Mouse (Mus musculus) lung, adult 2 months (tissue): ENCODE data around the gene Ttf1. TPM values are rescaled to one million over a fixed set of nuclear protein-coding genes. Genes with fewer than 3 reads are reported as not detected.
A peak's percentile ranks its signal among the peaks of the same experiment; 100 is the strongest.

Experiments
- DNase-seq: peaks from one replicate; pipeline ENCODE4 v3.0.0; 2022
- H3K4me1 ChIP-seq: fragments of 200-500 bp; 2 replicates; pipeline ENCODE4 v1.6.1; 2011; ENCODE audit warnings: low read length; ENCODE audit not compliant: control insufficient read depth, insufficient read depth
- H3K4me3 ChIP-seq: fragments of 200-500 bp; replicated peaks from 2 replicates; pipeline ENCODE3; 2011; ENCODE audit warnings: low read depth, mild to moderate bottlenecking, control low read depth, low read length; ENCODE audit errors: extremely low read depth
- CTCF ChIP-seq: fragments of 200-500 bp; IDR thresholded peaks from 2 replicates; pipeline ENCODE4 v1.5.1; 2011; ENCODE audit warnings: mild to moderate bottlenecking, low read length, control low read depth; ENCODE audit not compliant: insufficient read depth
- POLR2A ChIP-seq: fragments of 200-500 bp; IDR thresholded peaks from 2 replicates; pipeline ENCODE4 v1.6.1; 2011; ENCODE audit warnings: low read depth, mild to moderate bottlenecking, control low read depth, low read length, borderline replicate concordance; ENCODE audit errors: extremely low read depth
- WGBS: fragments of 180-500 bp; shearing (Covaris S2); methylation state at CpG from one replicate; pipeline ENCODE4 v1.1.7; 2018; 5-methylcytosine and 5-hydroxymethylcytosine counted together
- polyA plus RNA-seq: library from polyadenylated mRNA; depleted of rRNA; stranded (reverse); fragments of >200 nt; gene quantifications from 2 replicates; pipeline ENCODE4 v1.2.3, GENCODE M21; 2012

Ttf1 gene
- polyA plus RNA-seq, 1 experiment, result 7.2 TPM

DNA sequence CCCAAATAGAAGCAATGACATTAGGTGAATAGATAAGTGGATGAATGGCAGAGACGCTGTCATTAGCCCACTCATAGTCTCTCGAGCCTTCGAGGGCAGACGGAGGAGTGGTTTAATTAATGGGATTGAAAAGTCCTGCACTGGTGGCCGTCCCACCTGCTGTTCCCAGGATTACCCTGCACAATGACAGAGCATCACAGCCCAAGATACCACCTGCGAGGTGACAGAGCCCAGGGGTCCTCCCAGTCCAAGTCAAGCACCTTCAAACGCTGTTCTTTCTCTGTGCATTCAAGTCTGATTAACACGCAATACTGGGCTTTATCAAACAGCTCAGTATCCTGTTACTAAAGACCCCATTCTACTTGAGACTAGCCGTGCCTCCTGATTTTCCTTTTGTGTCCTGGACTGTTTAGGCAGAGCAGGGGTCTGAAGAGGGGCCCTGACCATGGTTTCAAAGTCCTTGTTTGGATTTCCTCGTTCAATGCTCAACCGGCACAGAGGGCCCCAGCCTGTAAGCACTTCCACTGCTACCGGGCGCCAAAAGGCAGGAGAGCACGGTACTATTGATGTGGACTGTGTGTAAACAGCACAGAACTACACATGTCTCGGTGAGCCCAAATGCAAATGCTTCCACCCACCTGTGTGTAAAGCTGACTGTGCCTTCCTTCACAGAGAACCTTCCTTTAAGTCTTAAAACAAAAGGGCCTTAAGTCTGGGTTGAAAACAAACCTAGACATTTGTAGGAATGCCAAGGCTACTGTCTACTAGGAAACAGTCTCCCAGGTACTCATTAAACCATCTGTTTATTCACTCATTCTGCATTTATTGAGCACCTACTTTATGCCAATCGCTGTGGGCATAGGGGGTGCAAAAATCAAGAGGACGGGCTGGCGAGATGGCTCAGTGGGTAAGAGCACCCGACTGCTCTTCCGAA lies 25.3 kb upstream of the Ttf1 start:
- H3K4me1 ChIP-seq, result no peaks in the 10 kb centered on the region; the same call in 1 of the 2 replicates
- TF ChIP-seq CTCF (no peak), POLR2A (no peak)
- DNase-seq, result no peak
- 71% methylated on average over 20 of the region's 20 CpGs for WGBS
- H3K4me3 ChIP-seq, result no peak overlapping the region

DNA sequence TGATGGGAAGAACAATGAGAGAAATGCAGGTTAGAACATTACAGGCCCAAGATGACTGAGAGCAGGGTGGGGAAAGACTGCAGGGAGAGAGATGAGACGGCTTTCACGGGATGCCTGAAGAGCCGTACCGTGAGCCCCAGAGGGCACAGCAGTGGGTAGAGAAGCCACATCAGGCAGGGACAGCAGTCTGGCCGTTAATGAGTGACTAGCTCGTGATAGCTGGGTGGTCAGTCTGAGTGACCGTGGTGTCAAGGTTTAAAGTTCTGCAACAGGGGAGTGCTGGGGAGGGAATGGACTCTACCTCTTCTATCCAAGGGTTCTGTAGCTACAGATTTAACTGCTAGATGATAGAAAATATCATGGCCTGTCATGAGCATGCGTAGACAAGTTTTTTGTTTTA lies 24.4 kb upstream of the Ttf1 start:
- no peak for DNase-seq
- Histone ChIP-seq H3K4me3 (no peak overlapping the region), H3K4me1 (no peaks in the 10 kb centered on the region)
- WGBS, result 65% methylated on average over 8 of the region's 8 CpGs
- no peak for TF ChIP-seq POLR2A
- TF ChIP-seq CTCF, result no peak

DNA sequence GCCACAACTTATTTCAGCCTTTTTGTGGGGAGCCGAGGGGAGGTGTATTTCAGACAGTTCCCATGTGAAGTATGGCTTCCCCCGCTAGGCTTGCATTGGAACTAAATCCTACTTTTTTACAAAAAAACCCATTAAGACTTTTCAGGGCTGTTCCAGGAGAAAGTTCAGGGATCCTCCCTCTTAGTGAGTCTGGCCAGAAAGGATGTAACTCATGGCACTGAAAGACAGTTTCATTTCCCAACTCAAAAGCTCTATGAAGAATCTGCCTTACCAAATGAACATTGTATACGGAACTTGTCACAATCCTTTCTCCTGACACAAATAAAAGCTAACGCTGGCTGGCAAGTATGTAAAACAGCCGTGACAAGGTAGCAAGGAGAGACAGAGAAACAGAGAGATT lies 20.3 kb upstream of the Ttf1 start:
- no peaks in the 10 kb centered on the region for H3K4me1 ChIP-seq
- WGBS, result 29% methylated on average over 5 of the region's 5 CpGs
- DNase-seq, result no peak
- no peak overlapping the region for H3K4me3 ChIP-seq
- TF ChIP-seq CTCF (no peak), POLR2A (no peak)

DNA sequence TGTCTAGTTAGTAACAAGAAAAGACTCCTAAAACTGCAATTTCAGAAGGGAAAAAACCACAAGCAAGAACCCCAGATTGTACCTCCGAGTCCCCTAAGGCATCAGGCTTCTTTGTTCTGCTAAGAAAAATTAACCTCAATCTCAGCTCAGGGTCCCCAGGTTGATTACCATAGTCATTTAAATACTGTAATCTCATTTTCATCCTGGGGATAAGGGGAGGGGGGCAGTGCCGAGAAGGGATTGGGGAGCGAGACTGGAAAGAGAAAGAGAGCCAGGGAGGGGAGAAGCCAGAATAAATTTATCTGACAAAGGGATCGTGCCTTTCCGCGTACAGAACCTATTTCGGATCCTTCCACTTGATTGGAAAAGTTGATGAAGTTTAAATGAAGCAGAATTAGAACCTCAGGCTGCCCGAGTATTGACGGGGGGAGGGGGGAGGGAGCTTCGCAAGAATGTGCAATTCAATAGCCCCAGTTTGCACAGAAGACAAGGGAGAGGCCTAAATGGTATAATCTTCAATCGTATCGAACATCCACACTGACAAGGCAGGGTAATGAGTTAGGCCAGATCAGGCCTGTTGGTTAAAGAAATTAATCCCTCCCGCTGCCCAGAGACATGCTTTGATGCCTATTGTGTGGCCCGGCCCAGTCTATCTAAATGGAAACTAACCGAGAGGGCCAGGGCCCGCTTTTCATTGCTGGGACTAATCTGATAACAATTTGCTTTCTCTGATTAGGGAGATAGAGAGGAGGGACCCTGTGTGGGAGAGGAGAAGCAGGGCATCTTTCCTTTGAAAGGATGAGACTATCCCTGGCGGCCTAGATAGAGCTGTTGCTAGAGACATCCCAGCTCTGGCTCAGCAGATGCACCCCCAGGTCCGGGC lies 19.2 kb upstream of the Ttf1 start:
- TF ChIP-seq POLR2A, result no peak
- no peak for TF ChIP-seq CTCF
- Histone ChIP-seq H3K4me1 (no peaks in the 10 kb centered on the region), H3K4me3 (no peak overlapping the region)
- no peak for DNase-seq
- WGBS, result 57% methylated on average over 18 of the region's 18 CpGs

DNA sequence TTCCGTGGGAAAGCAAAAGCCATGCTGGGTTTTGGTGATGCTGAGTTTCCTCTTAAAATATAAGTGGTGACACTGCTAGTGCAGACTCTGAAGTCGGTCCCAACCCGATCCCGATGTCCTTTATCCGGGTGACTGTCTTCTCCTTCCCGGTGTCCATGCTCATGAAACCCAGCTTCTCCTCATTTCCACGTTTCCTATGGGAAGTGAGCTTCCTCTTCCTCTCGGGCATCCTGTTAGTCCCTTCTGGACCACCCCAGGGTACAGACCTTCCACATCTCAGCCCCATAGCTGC lies 18.6 kb upstream of the Ttf1 start:
- no peak overlapping the region for H3K4me3 ChIP-seq
- no peak for DNase-seq
- 49% methylated on average over 8 of the region's 8 CpGs for WGBS
- TF ChIP-seq POLR2A (no peak), CTCF (no peak)
- no peaks in the 10 kb centered on the region for H3K4me1 ChIP-seq

DNA sequence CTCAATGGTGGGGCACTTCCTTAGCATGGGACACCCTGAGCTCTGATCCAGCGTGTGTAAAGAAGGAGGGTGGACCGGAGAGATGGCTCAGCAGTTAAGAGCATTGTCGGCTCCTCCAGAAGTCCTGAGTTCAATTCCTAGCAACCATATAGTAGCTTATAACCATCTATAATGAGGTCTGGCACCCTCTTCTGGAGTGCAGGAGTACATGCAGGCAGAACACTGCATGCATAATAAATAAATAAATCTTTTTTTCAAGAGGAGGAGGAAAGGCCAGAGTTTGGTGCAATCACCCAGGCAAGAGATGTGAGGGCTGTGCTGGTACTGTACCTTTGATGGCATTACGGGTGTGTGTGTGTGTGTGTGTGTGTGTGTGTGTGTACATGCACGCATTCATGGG lies 17.9 kb upstream of the Ttf1 start:
- WGBS, result 96% methylated on average over 5 of the region's 5 CpGs
- H3K4me1 ChIP-seq, result no peaks in the 10 kb centered on the region
- no peak overlapping the region for H3K4me3 ChIP-seq
- no peak for DNase-seq
- TF ChIP-seq CTCF, result no peak
- no peak for TF ChIP-seq POLR2A

DNA sequence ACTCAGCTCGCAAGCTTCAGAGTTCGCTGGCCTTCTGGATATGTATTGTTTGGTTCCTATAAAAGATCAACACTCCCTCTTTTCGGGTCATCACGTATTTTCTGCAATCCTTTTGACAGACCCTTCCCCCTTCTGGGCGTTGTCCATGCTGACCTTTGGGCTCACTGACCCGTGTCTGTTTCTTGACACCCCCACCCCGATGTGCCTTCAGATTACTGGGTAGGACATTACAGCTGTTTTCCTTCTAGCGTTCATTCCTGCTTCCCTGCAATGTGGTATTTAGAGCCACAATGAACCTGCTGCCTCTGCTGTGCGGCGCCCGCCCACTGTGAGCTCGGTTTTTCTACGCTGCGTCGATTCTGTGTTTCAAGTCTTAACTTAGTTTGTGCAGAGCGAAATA lies 13.9 kb upstream of the Ttf1 start:
- no peak for TF ChIP-seq POLR2A
- TF ChIP-seq CTCF, result no peak
- WGBS, result 67% methylated on average over 16 of the region's 16 CpGs
- DNase-seq, result no peak
- Histone ChIP-seq H3K4me1 (no peaks in the 10 kb centered on the region), H3K4me3 (no peak overlapping the region)

DNA sequence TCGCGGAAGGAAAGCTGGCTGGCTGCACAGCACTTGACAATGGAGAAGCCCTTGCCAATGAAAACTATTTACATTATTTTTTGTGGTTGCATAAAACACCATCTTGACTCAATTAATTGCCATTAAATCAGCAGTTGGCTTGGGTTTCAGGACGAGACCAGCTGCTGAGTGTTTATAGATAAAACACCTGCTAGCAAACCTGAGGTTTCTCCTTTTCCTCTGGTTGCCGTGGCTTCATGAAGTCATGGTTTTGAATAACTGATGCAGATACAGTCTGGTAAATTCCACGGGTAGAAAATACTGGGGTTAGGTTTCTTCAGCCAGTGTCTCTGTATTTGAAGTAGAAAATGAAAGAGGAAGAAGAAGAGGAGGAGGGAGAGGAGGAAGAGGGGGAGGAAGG lies 8.1 kb upstream of the Ttf1 start:
- H3K4me1 ChIP-seq, result peaks cover 13% of the 10 kb centered on the region
- H3K4me3 ChIP-seq, result no peak overlapping the region
- DNase-seq, result no peak
- WGBS, result 26% methylated on average over 5 of the region's 5 CpGs
- no peak for TF ChIP-seq POLR2A
- no peak for TF ChIP-seq CTCF

DNA sequence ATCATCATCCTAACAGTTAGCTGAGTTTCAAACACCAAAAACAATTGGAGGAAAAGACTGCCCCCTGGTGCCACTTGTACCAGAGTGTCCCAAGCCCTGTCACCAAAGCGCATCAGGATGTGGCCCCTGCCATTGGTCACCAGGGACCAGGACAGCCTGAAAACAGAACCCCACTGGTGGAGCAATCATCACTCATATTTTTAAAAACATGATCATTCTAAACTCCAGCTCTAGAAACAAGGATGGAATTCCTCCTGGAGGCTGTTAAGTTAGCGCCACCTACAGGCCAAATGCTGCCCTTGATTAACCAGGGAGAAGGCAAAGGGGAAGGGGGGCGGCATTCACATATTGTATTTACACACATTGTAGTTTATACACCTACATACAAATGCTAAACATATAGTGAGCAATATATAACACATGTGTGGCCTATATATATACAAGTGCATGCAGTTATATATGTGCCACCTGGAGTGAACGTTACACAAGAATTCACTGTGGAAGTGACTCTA lies 7.1 kb upstream of the Ttf1 start:
- Histone ChIP-seq H3K4me1 (peaks cover 13% of the 10 kb centered on the region), H3K4me3 (no peak overlapping the region)
- WGBS, result 26% methylated on average over 4 of the region's 4 CpGs
- DNase-seq, result peak; percentile 46
- TF ChIP-seq POLR2A, result no peak
- TF ChIP-seq CTCF, result peak; percentile 52

DNA sequence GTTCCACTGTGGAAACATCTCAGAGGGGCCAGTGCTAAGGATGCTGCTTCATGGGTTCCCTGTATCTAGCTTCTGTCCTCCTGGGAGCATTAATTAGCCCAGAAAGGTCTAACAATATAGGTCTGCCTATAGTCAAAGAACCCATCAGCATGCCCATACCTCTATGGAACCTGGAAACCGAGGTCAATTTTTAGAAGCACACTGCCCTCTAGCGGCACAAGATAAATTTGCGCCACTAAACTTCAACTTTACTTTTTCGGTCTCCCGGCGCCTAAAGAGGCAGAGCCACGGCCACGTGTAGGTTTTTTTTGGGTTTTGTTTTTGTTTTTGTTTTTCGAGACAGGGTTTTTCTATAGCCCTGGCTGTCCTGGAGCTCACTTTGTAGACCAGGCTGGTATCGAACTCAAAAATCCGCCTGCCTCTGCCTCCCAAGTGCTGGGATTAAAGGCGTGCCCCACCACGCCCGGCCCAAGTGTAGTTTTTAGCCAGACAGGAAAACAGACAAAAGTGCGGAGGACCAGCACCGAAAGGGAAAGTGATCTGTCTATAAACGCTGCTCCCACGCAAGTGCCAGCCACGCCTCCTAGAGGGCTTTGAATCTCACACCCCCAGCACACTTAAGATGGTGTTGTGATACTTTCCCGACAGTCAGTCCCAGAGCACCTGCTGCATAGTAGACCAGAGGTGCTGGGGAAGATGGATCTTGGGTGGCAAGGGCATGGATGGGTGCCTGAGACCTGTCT lies 6.1 kb upstream of the Ttf1 start:
- 2% methylated on average over 20 of the region's 20 CpGs for WGBS
- Histone ChIP-seq H3K4me1 (peaks cover 13% of the 10 kb centered on the region), H3K4me3 (peak overlapping the region; percentile 46)
- DNase-seq, result peak; percentile 58
- TF ChIP-seq CTCF, result peak; percentile 13; the same call in 1 of the 2 replicates
- no peak for TF ChIP-seq POLR2A
